Mouse (Mus musculus): ENCODE data around the gene Gmcl1.
A peak's percentile ranks its signal among the peaks of the same experiment; 100 is the strongest.

Gmcl1 gene

DNA sequence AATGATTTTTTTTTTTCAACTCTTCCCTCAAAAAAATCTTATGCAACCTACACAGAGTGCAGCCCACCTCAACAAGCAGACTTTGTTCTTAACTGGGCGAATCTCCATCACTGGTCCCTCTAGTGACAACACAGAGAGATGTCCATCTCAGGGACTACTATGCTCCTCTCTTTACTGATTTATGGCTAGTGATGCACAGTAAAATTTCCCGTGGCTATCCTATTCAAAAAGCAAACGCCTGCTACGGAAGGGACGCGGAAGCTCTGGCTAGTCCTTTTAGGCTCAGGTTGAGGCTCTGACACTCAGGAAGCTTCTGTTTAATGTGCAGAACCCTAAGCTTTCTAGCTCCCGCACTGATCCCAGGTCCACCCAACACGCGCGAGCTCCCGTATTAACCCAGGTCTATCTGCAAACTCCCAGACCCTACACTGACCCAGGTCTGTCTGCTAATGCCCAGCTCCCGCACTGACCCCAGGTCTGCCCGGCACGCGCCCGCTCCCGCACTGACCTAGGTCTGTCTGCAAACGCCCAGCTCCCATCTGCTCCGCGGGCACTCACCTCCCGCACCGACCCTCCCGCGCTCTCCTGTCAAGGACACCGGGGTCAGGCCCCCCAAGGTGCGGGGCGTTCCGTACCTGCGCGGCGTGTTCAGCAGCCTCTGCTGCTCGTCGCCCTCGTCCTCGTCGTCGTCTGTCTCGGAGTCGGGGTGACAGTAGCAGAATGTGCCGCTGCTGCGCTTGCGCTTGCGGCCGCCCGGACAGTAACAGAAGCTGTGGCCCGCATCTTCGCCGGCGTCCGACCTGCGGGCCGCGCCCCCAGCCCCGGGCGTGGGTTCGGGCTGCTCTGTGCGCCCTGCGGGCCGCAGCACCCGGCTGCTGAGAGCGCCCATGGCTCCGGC is 658 bp downstream of the Gmcl1 start:
- peak; percentile 17 for DNase-seq

- DNase-seq, result no peak
Measured at GRCm38 (mm10) chr6:86728711-86729110, 4.5 kb downstream of the Gmcl1 start.

- no peak for DNase-seq
Measured at GRCm38 (mm10) chr6:86721977-86722376, 11.2 kb downstream of the Gmcl1 start.

- DNase-seq, result no peak
Measured at GRCm38 (mm10) chr6:86708072-86708774, 25.0 kb downstream of the Gmcl1 start.

DNA sequence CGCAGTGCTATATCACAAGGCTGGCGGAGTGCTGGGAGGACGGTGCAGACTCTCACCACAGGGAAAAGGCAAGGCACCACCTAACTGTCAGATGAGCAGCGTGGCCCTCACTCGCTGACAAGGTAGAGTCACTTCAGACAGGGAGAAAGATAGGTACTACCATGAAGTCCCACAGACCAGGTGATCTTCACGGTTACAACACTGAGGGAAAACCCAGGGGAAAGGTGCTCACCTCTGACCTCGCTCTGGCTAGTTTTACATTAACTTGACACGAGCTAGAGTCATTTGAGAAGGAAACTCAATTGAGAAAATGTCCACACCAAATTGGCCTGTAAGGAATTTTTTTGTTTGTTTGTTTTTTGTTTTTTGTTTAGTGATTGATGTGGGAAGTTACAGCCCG is 30.6 kb downstream of the Gmcl1 start:
- no peak for DNase-seq

DNA sequence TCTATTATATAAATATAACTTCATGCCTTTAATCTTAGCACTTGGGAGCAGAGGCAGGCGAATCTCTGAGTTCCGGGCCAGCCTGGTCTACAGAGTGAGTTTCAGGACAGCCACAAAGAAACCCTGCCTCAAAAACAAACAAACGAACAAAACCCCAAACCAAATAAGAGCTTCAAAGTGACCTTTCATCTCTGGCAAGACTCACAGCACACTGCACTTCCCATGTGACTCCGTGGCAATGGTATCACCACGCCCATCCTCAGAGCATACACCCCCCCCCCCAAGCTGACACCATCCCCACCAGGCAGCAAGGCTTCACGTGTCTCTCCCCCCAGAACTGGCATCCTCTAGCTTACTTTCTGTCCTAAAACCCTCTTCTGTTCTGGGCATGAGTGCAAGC is 35.3 kb downstream of the Gmcl1 start:
- no peak for DNase-seq

GRCm38 (mm10) chr6:86696213-86696612 is 37.0 kb downstream of the Gmcl1 start:
- DNase-seq, result no peak

DNA sequence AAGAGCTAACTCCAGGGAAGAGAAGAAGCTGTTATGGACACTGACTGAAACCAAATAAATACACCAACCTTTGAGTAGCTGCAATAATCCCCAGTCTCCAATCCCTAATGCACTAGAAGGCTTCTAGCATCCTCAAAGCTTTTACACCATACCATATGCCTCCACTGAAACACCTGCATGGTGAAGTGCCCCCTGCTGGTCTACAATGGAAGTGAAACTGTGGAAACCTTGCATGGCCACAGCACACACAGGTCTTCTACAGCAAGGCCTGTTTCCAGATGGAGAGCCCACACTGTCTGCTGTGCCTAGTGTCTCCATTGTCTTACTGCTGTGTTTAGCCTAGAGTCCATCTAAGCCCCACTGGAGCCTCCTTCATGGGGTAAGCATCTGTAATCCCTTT is 38.7 kb downstream of the Gmcl1 start:
- DNase-seq, result peak; percentile 56

DNA sequence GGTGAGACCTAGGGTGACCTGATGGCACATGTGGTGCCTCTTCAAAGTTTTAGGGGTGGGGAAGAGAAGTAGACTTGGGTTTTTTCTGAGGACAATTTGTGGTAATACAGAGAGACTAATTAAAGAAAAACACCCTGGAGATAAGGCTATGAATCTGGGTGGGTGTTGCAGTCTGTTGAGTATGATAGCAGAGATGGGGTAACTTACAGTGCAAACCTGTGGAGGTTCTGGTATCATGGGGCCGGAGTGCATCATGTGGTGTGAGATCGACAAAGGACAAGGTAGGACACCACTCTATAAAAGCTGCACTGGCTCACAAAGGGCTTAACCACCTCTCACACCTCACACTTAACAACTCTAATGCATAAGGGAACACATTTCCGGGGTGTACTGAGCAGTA is 43.5 kb downstream of the Gmcl1 start:
- DNase-seq, result no peak

- no peak for DNase-seq
Measured at GRCm38 (mm10) chr6:86686971-86687370, 46.2 kb downstream of the Gmcl1 start.

GRCm38 (mm10) chr6:86684655-86685011 is 48.5 kb downstream of the Gmcl1 start:
- DNase-seq, result no peak

- peak; percentile 92 for DNase-seq
Measured at GRCm38 (mm10) chr6:86683872-86684654, 49.1 kb downstream of the Gmcl1 start, which contains the start of gene Snrnp27. Gene Snrnp27 (minus strand): TSS chr6:86684522.

- DNase-seq, result no peak
Measured at GRCm38 (mm10) chr6:86681289-86681688, 51.9 kb downstream of the Gmcl1 start.

DNA sequence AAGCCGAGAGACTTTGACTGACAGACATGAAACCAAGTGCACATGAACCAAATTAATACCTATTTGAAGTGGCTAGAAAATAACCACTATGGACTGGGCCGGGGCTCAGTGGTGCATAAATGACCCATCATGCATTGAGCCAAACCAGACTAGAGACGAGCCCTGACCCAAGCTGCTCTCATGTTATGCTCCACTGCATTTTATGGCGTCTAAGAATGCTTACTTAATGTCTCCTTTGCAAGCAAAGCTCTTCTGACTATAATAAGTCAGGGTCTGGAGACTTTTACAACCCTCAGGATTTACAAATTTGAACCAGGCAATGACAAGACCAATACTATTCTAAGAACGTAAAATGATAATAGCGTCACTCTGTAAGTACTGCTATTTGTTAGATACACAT is 54.8 kb downstream of the Gmcl1 start:
- no peak for DNase-seq

GRCm38 (mm10) chr6:86670873-86671272 is 62.3 kb downstream of the Gmcl1 start:
- DNase-seq, result peak; percentile 85

DNA sequence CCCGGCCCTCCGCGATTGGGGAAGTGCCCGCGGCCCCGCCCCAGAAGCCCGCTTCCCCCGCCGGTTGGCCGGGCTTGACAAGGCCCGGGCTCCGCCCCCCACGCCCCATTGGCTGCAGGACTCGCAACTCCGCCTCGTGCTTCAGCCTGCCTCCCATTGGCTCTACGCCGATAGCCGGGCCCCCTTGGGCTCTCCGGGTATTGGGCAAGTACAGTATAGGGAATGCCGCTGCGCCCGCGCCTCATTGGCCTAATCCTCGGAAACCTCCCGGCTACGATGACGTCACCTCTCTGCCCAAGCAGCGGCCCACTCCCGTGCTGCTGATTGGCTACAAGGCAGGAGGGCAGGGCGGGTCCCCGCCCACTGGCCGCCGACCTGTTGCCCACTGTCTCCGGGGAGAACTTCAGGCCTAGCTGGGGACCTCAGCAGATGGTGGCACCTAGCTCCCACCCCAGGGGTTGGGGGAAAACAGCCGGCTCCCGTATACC is 63.9 kb downstream of the Gmcl1 start:
- DNase-seq, result peak; percentile 100

DNA sequence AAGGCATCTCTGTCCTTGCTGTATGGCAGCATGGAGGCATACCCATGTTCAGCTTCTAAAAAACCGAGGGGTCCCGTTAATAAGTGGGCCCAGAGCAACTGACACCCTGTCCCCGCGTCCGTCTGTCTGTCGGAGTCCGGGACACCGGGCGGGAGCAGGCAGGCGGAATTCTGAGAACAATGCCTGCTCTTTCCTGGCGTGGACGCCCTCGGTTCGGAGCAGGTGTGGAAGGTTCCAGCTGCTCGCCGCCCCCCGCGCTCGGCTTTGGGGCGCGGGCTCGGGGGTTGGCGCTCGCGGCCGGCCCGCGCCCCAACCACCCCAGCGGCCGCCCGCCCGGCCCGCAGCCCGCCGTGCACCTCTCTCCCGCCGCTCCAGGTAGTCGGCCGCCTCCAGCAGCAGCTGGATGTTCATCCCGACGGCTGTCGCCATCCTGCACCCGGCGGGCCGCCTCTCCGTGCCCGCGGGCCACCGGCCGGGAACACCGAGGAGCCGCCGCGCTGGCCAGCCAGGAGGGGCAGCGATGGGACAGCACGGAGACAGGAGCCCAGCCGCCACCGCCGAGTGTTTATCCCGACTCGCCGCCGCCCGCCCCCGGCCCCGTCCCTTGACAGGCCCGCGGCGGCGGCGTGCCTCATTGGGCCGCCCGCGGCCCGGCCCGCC is 64.5 kb downstream of the Gmcl1 start, which contains the start of gene Mxd1:
Gene Mxd1, minus strand, starts transcription at position 582 of the 660 bp plus-strand sequence.
- DNase-seq, result no peak

DNA sequence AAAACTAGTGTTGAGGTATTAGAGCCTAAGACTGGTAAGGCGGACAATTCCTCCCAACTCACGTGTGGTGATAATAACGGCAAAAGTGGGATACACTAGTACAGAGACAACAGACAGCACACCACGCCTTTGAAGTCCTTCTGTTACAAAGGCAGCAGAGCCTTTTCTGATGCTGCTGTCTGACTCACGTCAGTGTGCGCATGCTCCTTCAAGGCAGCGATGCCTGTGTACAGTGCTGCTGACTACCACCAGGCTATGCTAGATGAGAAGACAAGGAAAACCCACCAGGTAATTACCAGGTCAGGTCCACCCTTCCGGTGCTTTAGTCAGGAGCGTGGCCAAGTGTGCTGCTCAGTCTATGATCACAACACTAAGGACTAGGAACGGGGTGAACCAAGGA is 66.1 kb downstream of the Gmcl1 start:
- no peak for DNase-seq

- DNase-seq, result no peak
Measured at GRCm38 (mm10) chr6:86665560-86666307, 67.4 kb downstream of the Gmcl1 start.

GRCm38 (mm10) chr6:86665076-86665475 is 68.1 kb downstream of the Gmcl1 start:
- DNase-seq, result no peak

GRCm38 (mm10) chr6:86660161-86660877 is 72.9 kb downstream of the Gmcl1 start:
- no peak for DNase-seq
